Mouse (Mus musculus) ES-E14 (cell line): ENCODE results near the gene Opn4. TPM values are rescaled to one million over a fixed set of nuclear protein-coding genes. Genes with fewer than 3 reads are reported as not detected.

Source experiments
- DNase-seq: peaks from one replicate; pipeline ENCODE4 v3.0.0-alpha.2; 2013; ENCODE audit warnings: low read depth, low spot score
- H3K27ac ChIP-seq: 2 replicates; pipeline ENCODE4 v1.5.1; 2012; ENCODE audit warnings: low read depth, mild to moderate bottlenecking, low read length, moderate library complexity, mixed read lengths; ENCODE audit not compliant: poor library complexity, insufficient read depth, severe bottlenecking
- H3K36me3 ChIP-seq: 2 replicates; pipeline ENCODE4 v1.6.1; 2012; ENCODE audit warnings: mild to moderate bottlenecking, low read length, moderate library complexity, mixed read lengths; ENCODE audit not compliant: control insufficient read depth, poor library complexity, insufficient read depth, severe bottlenecking
- H3K4me1 ChIP-seq, 2 experiments: fragments of 150-350 bp in 1 of 2; sonication (generic) in 1 of 2; 2 replicates each; pipeline ENCODE4 v1.6.1; 2012; ENCODE audit warnings: low read length in 2 of 2, mild to moderate bottlenecking in 1 of 2, mixed read lengths in 1 of 2; ENCODE audit not compliant: control insufficient read depth in 2 of 2, insufficient read depth in 2 of 2, poor library complexity in 1 of 2
- H3K4me3 ChIP-seq, 2 experiments: fragments of 150-350 bp in 1 of 2; sonication (generic) in 1 of 2; 2 replicates each; pipeline ENCODE4 v1.5.1; 2012; ENCODE audit warnings: low read length in 2 of 2, low read depth in 1 of 2, mild to moderate bottlenecking in 1 of 2, mixed read lengths in 1 of 2; ENCODE audit not compliant: insufficient read depth in 1 of 2, poor library complexity in 1 of 2, severe bottlenecking in 1 of 2
- H3K9ac ChIP-seq: 2 replicates; pipeline ENCODE4 v1.6.1; 2012; ENCODE audit warnings: low read depth, mild to moderate bottlenecking, low read length, mixed read lengths; ENCODE audit not compliant: poor library complexity, insufficient read depth, severe bottlenecking
- H3K9me3 ChIP-seq: fragments of 150-350 bp; sonication (generic); 2 replicates; pipeline ENCODE4 v1.6.1; 2012; ENCODE audit warnings: low read depth, mild to moderate bottlenecking, low read length; ENCODE audit not compliant: control insufficient read depth, insufficient read depth
- CHD2 ChIP-seq: IDR thresholded peaks from 2 replicates; pipeline ENCODE4 v1.6.1; 2014; ENCODE audit warnings: mild to moderate bottlenecking, low read depth, low read length, inconsistent platforms
- HCFC1 ChIP-seq: IDR thresholded peaks from 2 replicates; pipeline ENCODE4 v1.6.1; 2012; ENCODE audit warnings: low read length, inconsistent platforms, borderline replicate concordance; ENCODE audit not compliant: insufficient read depth
- MAFK ChIP-seq: IDR thresholded peaks from 2 replicates; pipeline ENCODE4 v1.6.1; 2014; ENCODE audit warnings: mild to moderate bottlenecking, low read depth, low read length, inconsistent platforms; ENCODE audit not compliant: insufficient read depth
- ZC3H11A ChIP-seq: IDR thresholded peaks from 2 replicates; pipeline ENCODE4 v1.6.1; 2012; ENCODE audit warnings: low read depth, mild to moderate bottlenecking, inconsistent platforms, low read length, borderline replicate concordance
- ZNF384 ChIP-seq: IDR thresholded peaks from 2 replicates; pipeline ENCODE4 v1.6.1; 2012; ENCODE audit warnings: low read depth, low read length, inconsistent platforms
- in situ Hi-C, 2 experiments: fragments of 600-800 bp; cut with MboI; formaldehyde crosslinking; loops; one replicate each; pipeline ENCODE4 v1.15.1; 2025; ENCODE audit warnings: low sequenced_read_pairs in 2 of 2, inconsistent platforms in 1 of 2; ENCODE audit not compliant: unreplicated experiment in 2 of 2
- total RNA-seq: library from RNA; depleted of rRNA; stranded (reverse); fragments of 300-350 nt; gene quantifications from 2 replicates; pipeline ENCODE4 v1.2.3, GENCODE M21; 2012

The Opn4 gene
- total RNA-seq, 1 experiment = 0.31 TPM

GRCm38 (mm10) chr14:34555211-34555610 lies 44.7 kb downstream of the Opn4 start:
- peak overlapping the region; percentile 66 to 70 for H3K4me3 ChIP-seq
- H3K36me3 ChIP-seq = no peaks in the 10 kb centered on the region
- in situ Hi-C loops = no loop called here
- DNase-seq = no peak
- no peak for TF ChIP-seq CHD2
- TF ChIP-seq MAFK = no peak
- TF ChIP-seq ZNF384 = no peak
- no peak for TF ChIP-seq ZC3H11A
- TF ChIP-seq HCFC1 = no peak
- peak overlapping the region; percentile 68 for H3K9ac ChIP-seq
- no peak overlapping the region for H3K27ac ChIP-seq
- peaks cover 0 to 2% of the 10 kb centered on the region in 2 experiments; a peak in 1 of 4 replicates for H3K4me1 ChIP-seq
- no peaks in the 10 kb centered on the region for H3K9me3 ChIP-seq

GRCm38 (mm10) chr14:34554047-34554446 lies 45.9 kb downstream of the Opn4 start:
- H3K9ac ChIP-seq = no peak overlapping the region
- H3K27ac ChIP-seq = no peak overlapping the region
- H3K36me3 ChIP-seq = no peaks in the 10 kb centered on the region
- no peaks in the 10 kb centered on the region for H3K9me3 ChIP-seq
- no peak for DNase-seq
- peaks cover 2% of the 10 kb centered on the region in 2 experiments; a peak in 2 of 4 replicates for H3K4me1 ChIP-seq
- TF ChIP-seq HCFC1 = no peak
- TF ChIP-seq ZC3H11A = no peak
- no peak for TF ChIP-seq MAFK
- TF ChIP-seq CHD2 = no peak
- TF ChIP-seq ZNF384 = no peak
- in situ Hi-C loops = no loop called here
- H3K4me3 ChIP-seq = no peak overlapping the region

- Histone ChIP-seq H3K9ac (no peak overlapping the region), H3K27ac (no peak overlapping the region), H3K4me1 (peaks cover 2% of the 10 kb centered on the region in 2 experiments; a peak in 2 of 4 replicates), H3K9me3 (no peaks in the 10 kb centered on the region), H3K36me3 (no peaks in the 10 kb centered on the region), H3K4me3 (no peak overlapping the region)
- TF ChIP-seq ZNF384 (no peak), MAFK (no peak), CHD2 (no peak), ZC3H11A (no peak), HCFC1 (no peak)
- in situ Hi-C loops = no loop called here
- no peak for DNase-seq
Observed at GRCm38 (mm10) chr14:34553470-34553869, 46.5 kb downstream of the Opn4 start.

GRCm38 (mm10) chr14:34552226-34552625 lies 47.7 kb downstream of the Opn4 start:
- Histone ChIP-seq H3K9ac (no peak overlapping the region), H3K36me3 (no peaks in the 10 kb centered on the region), H3K27ac (no peak overlapping the region), H3K4me3 (no peak overlapping the region), H3K4me1 (peaks cover 2% of the 10 kb centered on the region in 2 experiments; a peak in 2 of 4 replicates), H3K9me3 (no peaks in the 10 kb centered on the region)
- no peak for DNase-seq
- TF ChIP-seq MAFK (no peak), CHD2 (no peak), ZC3H11A (no peak)
- in situ Hi-C loops = no loop called here

- Histone ChIP-seq H3K36me3 (no peaks in the 10 kb centered on the region), H3K27ac (peak overlapping the region; percentile 98), H3K9me3 (no peaks in the 10 kb centered on the region), H3K9ac (peak overlapping the region; percentile 93), H3K4me1 (peaks cover 2 to 4% of the 10 kb centered on the region in 2 experiments; a peak in 2 of 4 replicates), H3K4me3 (peak overlapping the region; percentile 85 to 90)
- peak; percentile 73 for DNase-seq
- TF ChIP-seq HCFC1 (peak; percentile 27; the same call in 1 of the 2 replicates), ZC3H11A (peak; percentile 24; the same call in 1 of the 2 replicates), CHD2 (no peak)
- in situ Hi-C loops = no loop called here
Observed at GRCm38 (mm10) chr14:34549004-34549671, 50.8 kb downstream of the Opn4 start.
